Mouse (Mus musculus) leukemia stem cell, adult 10-12 weeks (primary cell): ENCODE data around the gene Klk1b16. TPM values are rescaled to one million over a fixed set of nuclear protein-coding genes. Genes with fewer than 3 reads are reported as not detected.

ENCODE experiments used
- polyA plus RNA-seq: library from polyadenylated mRNA; stranded (reverse); fragments of >175 nt; gene quantifications from 2 replicates; pipeline ENCODE4 v1.2.3, GENCODE M21; 2012; ENCODE audit warnings: low replicate concordance

Gene Klk1b16
- polyA plus RNA-seq: not detected in 2 replicates

DNA sequence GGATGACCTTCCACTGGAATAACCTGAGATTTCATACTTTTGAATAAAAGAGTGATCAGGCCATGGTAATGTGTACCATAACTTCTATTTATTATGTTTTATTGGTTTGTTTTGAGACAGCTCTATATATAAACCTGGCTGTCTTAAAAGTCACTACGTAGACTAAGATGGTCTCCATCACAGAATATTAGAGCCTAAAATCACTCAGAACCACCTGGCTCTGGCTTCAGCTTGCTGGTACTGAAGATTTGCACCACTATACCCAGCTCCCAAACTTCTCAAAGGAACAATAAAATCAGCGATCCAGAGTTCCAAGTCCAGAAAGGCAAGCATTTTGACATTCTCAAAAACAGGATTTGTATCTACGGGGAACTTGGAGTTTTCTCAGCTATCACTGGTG is at the start of gene Klk1b16:
Gene Klk1b16, plus strand, starts transcription at position 301 of the 400 bp plus-strand sequence.

DNA sequence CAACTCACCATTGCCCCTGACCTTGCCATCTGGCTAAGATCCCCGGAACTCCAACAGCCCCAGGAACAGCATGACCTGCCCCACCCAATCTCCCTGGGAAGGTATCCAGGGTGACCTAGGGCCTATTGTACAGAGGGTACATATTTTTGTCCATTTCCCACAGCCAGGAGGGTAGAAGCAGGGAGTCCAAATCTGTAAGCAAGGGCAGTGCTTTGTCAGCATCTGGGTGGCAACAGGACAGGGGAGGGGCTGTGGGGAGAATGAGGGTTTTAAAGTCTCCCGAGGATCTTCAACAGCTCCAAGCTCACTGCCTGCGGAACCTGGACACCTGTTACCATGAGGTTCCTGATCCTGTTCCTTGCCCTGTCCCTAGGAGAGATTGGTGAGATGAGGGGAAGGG is 34.5 kb upstream of the Klk1b16 start, which contains the start of gene Klk1b21:
Gene Klk1b21, plus strand, starts transcription at position 301 of the 400 bp plus-strand sequence.

DNA sequence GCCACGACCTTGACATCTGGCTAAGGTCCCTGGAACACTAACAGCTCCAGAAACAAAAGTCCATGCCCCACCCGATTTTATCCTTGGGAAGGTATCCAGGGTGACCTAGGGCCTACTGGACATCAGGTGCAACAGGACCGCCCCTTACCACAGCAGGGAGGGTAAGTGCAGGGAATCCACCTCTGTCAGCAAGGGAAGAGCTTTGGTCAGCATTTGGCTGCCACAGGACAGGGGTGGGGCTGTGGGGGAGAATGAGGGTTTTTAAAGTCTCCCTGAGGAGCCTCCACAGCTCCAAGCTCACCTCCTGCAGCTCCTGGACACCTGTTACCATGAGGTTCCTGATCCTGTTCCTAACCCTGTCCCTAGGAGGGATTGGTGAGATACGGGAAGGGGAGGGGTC is 24.2 kb upstream of the Klk1b16 start, which contains the start of gene Klk1b22:
Gene Klk1b22, plus strand, starts transcription at position 301 of the 400 bp plus-strand sequence.

DNA sequence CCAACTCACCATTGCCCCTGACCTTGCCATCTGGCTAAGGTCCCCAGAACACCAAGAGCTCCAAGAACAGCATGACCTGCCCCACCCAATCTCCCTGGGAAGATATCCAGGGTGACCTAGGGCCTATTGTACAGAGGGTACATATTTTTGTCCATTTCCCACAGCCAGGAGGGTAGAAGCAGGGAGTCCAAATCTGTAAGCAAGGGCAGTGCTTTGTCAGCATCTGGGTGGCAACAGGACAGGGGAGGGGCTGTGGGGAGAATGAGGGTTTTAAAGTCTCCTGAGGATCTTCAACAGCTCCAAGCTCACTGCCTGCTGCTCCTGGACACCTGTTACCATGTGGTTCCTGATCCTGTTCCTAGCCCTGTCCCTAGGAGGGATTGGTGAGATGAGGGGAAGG is 51.4 kb downstream of the Klk1b16 start, which contains the start of gene Klk1b24:
Gene Klk1b24, plus strand, starts transcription at position 301 of the 400 bp plus-strand sequence.

Other genes with a start within 250 kb of the Klk1b16 start
- gene Klk15, start 203.0 kb upstream of the Klk1b16 start, polyA plus RNA-seq: not detected in 2 replicates
- not detected in 2 replicates for gene Klk1b8, start 186.1 kb upstream of the Klk1b16 start, polyA plus RNA-seq
- gene Klk1b1, start 170.0 kb upstream of the Klk1b16 start, polyA plus RNA-seq: not detected in 2 replicates
- not detected in 2 replicates for gene Klk1b9, start 160.7 kb upstream of the Klk1b16 start, polyA plus RNA-seq
- not detected in 2 replicates for gene Klk1b11, start 140.9 kb upstream of the Klk1b16 start, polyA plus RNA-seq
- not detected in 2 replicates for gene Klk1b26, start 124.6 kb upstream of the Klk1b16 start, polyA plus RNA-seq
- gene Klk1b27, start 84.5 kb upstream of the Klk1b16 start, polyA plus RNA-seq: 1.8 TPM in 1 of 2 replicates, not detected in the other
- 0.28 TPM in 1 of 2 replicates, not detected in the other for gene Klk1b21, start 34.4 kb upstream of the Klk1b16 start, polyA plus RNA-seq
- gene Klk1b22, start 24.1 kb upstream of the Klk1b16 start, polyA plus RNA-seq: not detected in 2 replicates
- not detected in 2 replicates for gene Klk1b24, start 51.5 kb downstream of the Klk1b16 start, polyA plus RNA-seq
- not detected in 2 replicates for gene Klk1b3, start 61.4 kb downstream of the Klk1b16 start, polyA plus RNA-seq
- not detected in 2 replicates for gene Klk1b4, start 70.7 kb downstream of the Klk1b16 start, polyA plus RNA-seq
- 0.30 TPM in 1 of 2 replicates, not detected in the other for gene Klk1b5, start 79.2 kb downstream of the Klk1b16 start, polyA plus RNA-seq
- 1.5 and 4.1 TPM in 2 replicates for gene Klk1, start 88.6 kb downstream of the Klk1b16 start, polyA plus RNA-seq
- not detected in 2 replicates for gene Gm36864, start 99.4 kb downstream of the Klk1b16 start, polyA plus RNA-seq
- 0.83 TPM in 1 of 2 replicates, not detected in the other for gene 1700028J19Rik, start 109.9 kb downstream of the Klk1b16 start, polyA plus RNA-seq
- 116 and 153 TPM in 2 replicates for gene 2410002F23Rik, start 110.0 kb downstream of the Klk1b16 start, polyA plus RNA-seq
- gene Acp4, start 120.6 kb downstream of the Klk1b16 start, polyA plus RNA-seq: not detected in 2 replicates
- gene Gm15517, start 124.7 kb downstream of the Klk1b16 start, polyA plus RNA-seq: not detected in 2 replicates
- 0.48 and 0.55 TPM in 2 replicates for gene Clec11a, start 170.1 kb downstream of the Klk1b16 start, polyA plus RNA-seq
- 10.4 and 21.0 TPM in 2 replicates for gene Shank1, start 173.5 kb downstream of the Klk1b16 start, polyA plus RNA-seq
- 0.24 and 0.44 TPM in 2 replicates for gene Syt3, start 247.3 kb downstream of the Klk1b16 start, polyA plus RNA-seq
- 0.23 TPM in 1 of 2 replicates, not detected in the other for gene 1700008O03Rik, start 249.1 kb downstream of the Klk1b16 start, polyA plus RNA-seq